Mouse (Mus musculus) heart, postnatal 4 days (tissue): Measurements from ENCODE around the gene Ttc25. TPM values are rescaled to one million over a fixed set of nuclear protein-coding genes. Genes with fewer than 3 reads are reported as not detected.
"Not testable (repeated sequence)": the region's sequence is repeated elsewhere in the genome, so short reads cannot be mapped to it uniquely, and the experiment has no call there.

ENCODE experiments used
- DNase-seq: peaks from one replicate; pipeline ENCODE4 v3.0.0; 2021
- total RNA-seq, 2 experiments: library from RNA; stranded (reverse); gene quantifications; 2 replicates each; pipeline ENCODE4 v1.2.3; 2021

Ttc25 gene
- total RNA-seq, 2 experiments from 2014 or later: 0.21 to 0.70 TPM

- DNase-seq: no peak
These were observed 59.1 kb downstream of the Ttc25 start for GRCm38 (mm10) chr11:100604321-100605005.

- DNase-seq: no peak
These were observed 60.0 kb downstream of the Ttc25 start for GRCm38 (mm10) chr11:100605451-100605850.

GRCm38 (mm10) chr11:100607121-100607520, 61.7 kb downstream of the Ttc25 start:
- no peak for DNase-seq

- DNase-seq: no peak
These were observed 63.4 kb downstream of the Ttc25 start for GRCm38 (mm10) chr11:100608796-100609195.

- no peak for DNase-seq
These were observed 64.1 kb downstream of the Ttc25 start for GRCm38 (mm10) chr11:100609355-100609996.

DNA sequence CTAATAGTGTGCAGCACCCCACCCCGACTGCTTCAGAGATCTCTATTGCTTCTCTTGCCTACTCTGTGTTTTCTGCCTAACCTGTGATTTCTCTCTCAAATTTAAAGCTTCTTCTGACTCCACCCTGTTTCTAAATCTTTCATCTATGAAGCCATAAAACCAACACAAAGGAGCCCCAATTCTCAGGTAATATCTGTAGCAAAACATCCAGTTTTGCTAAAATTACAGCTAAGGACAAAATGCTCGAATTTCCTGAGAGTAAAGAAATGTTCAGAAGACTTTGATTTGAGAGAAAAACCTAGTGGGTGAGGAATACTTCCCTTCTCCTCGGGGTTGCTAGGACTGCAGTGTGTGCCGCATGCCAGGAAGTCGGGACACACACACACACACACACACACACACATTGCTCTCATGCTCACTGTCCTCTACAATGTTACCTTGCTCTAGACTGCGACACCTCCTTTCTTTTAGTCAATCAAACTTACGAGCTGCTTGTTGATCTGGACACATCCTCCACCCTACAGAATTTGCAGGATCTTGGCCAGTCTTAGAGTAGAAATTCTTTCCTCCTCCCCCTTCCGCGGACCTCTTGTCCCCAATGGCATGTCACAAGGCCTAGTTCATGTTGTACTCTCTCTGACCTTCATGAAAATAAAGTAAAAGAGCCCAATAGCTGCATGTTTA, 64.7 kb downstream of the Ttc25 start:
- DNase-seq: no peak

DNA sequence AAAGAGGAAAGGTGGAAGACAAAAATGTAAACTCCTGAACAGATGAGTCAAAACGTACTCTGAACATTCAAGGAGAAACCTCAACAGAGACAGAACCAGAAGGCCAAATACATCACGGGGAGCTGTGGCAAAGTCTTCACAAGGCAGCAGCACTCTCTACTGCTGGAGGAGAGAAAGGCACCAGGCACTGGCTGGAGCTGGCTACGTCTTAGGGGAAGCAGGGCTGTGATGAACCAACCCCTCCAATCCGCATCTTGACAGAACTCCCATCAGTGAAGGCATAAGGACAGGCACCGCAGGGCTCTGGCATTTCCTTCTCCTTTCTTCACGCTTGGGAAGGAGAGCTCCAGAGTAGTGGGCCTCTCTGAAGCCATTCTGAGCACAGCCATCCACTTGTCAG, 66.2 kb downstream of the Ttc25 start:
- DNase-seq: no peak

DNA sequence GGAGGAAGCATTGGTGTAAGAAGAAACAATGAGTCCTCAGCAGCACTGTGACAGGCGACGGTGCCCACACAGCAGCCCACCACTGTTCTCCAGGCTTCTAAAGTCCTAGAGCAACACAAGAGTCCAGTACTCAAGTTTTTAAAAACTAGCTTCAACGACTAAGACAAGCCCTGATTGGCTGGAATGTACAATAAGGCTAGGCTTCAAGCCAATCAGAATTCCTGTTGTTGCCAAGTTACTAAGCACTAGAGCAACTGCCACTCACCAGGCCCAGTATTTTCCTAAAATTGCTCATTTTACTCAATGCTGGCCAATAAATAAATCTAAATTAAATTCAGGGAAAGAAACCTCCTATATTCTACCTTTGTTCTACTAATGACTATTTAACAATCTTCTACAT, 67.8 kb downstream of the Ttc25 start:
- DNase-seq: no peak

DNA sequence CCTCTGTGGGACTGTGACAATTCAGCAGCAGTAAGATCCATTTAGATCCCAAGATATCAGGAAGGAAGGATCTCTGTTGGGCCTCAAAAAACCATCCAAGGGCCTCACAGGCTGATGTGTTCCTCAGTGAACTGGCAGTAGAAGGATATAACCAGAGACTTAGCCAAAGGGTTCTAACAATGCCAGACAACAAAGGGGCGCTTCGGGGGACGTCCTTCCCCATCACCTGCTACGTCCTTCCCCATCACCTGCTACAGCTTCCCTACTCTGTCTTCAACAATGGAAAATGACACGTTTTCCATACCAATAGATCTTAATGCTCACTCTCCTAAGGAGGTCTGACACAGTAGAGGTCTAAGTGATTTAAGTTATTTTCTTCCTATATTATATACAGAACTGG, 70.9 kb downstream of the Ttc25 start:
- DNase-seq: no peak

DNA sequence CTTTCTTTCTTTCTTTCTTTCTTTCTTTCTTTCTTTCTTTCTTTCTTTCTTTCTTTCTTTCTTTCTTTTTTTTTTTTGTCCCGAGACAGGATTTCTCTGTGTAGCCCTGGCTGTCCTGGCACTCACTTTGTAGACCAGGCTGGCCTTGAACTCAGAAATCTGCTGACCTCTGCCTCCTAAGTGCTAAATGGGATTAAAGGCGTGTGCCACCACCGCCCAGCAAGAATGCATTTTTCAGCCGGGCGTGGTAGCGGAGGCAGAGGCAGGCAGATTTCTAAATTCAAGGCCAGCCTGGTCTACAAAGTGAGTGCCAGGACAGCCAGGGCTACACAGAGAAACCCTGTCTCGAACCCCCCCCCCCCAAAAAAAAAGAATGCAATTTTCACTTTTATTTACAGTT, 71.4 kb downstream of the Ttc25 start:
- DNase-seq: not testable (repeated sequence)

GRCm38 (mm10) chr11:100617480-100617879, 72.1 kb downstream of the Ttc25 start:
- DNase-seq: no peak

GRCm38 (mm10) chr11:100618761-100619484, 73.5 kb downstream of the Ttc25 start, which contains the start of gene Nkiras2:
TSS of gene Nkiras2 (plus strand) at chr11:100619244.
- DNase-seq: peak; percentile 77

- peak; percentile 95 for DNase-seq
These were observed 74.1 kb downstream of the Ttc25 start for GRCm38 (mm10) chr11:100619485-100619975.

DNA sequence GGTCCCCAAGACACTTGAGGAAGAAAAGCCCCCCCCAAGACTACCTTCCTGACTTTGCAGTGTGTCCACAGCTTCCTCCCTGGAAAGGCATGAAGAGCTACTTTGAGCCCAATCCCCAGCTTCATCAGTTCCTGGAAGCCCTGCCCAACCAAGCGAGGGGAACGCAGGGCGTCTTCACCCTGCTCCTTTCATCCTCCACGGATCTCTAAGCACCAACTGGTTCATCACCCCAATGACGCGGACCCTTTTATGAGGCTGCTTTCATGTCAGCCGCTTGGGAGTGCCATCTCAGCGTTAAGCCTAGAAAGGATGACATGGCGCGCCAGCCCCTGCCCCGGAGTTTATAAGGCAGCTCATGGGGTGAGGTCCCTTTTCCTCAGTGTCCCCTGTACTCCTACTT, 74.6 kb downstream of the Ttc25 start, which contains the start of gene Dnajc7:
Gene Dnajc7 (minus strand): TSS at position 187 of the 400 bp plus-strand sequence.
- DNase-seq: no peak

Other genes with a start within 250 kb of the Ttc25 start
- 1,000 to 10,000 TPM; 1,236 to 1,276 TPM for gene Eif1, start 225.7 kb upstream of the Ttc25 start, total RNA-seq
- not detected for gene Gast, start 211.2 kb upstream of the Ttc25 start, total RNA-seq
- 1 to 10 TPM; 3.1 to 4.1 TPM for gene Hap1, start 189.5 kb upstream of the Ttc25 start, total RNA-seq
- gene Jup, start 147.8 kb upstream of the Ttc25 start, total RNA-seq: 100 to 1,000 TPM; 223 to 234 TPM
- gene P3h4, start 130.8 kb upstream of the Ttc25 start, total RNA-seq: 10 to 100 TPM; 28.0 to 30.0 TPM
- gene Fkbp10, start 129.9 kb upstream of the Ttc25 start, total RNA-seq: 10 to 100 TPM; 68.8 to 76.1 TPM
- 10 to 100 TPM; 52.3 to 55.3 TPM for gene Nt5c3b, start 103.8 kb upstream of the Ttc25 start, total RNA-seq
- gene Klhl10, start 103.7 kb upstream of the Ttc25 start, total RNA-seq: under 1 TPM; 0.43 to 0.59 TPM
- 10 to 100 TPM; 11.8 to 13.4 TPM for gene Klhl11, start 72.9 kb upstream of the Ttc25 start, total RNA-seq
- 10 to 100 TPM; 60.7 to 63.4 TPM for gene Acly, start 17.6 kb upstream of the Ttc25 start, total RNA-seq
- 1 to 10 TPM; 6.3 to 7.3 TPM for gene Cnp, start 29.3 kb downstream of the Ttc25 start, total RNA-seq
- 10 to 100 TPM; 53.7 to 57.7 TPM for gene Nkiras2, start 73.6 kb downstream of the Ttc25 start, total RNA-seq
- gene Dnajc7, start 74.6 kb downstream of the Ttc25 start, total RNA-seq: 100 to 1,000 TPM; 223 to 232 TPM
- under 1 TPM; 0.56 to 0.60 TPM for gene Zfp385c, start 146.8 kb downstream of the Ttc25 start, total RNA-seq
- gene Dhx58, start 158.7 kb downstream of the Ttc25 start, total RNA-seq: under 1 TPM; 0.62 to 0.83 TPM
- gene Kat2a, start 166.9 kb downstream of the Ttc25 start, total RNA-seq: 10 to 100 TPM; 17.5 to 18.0 TPM
- gene Hspb9, start 168.2 kb downstream of the Ttc25 start, total RNA-seq: not detected
- gene Rab5c, start 192.6 kb downstream of the Ttc25 start, total RNA-seq: 10 to 100 TPM; 78.8 to 83.6 TPM
- not detected for gene Kcnh4, start 214.3 kb downstream of the Ttc25 start, total RNA-seq
- gene Hcrt, start 217.3 kb downstream of the Ttc25 start, total RNA-seq: not detected
- gene Ghdc, start 225.3 kb downstream of the Ttc25 start, total RNA-seq: 1 to 10 TPM; 7.8 to 9.9 TPM